Mouse (Mus musculus) stomach, embryonic 15.5 days (tissue): ENCODE results near the gene Qtrt1. TPM values are rescaled to one million over a fixed set of nuclear protein-coding genes. Genes with fewer than 3 reads are reported as not detected.

Experiments
- ATAC-seq: fragments of 200-750 bp; cut with Nextera tagmentation; 2 replicates; pipeline ENCODE4 v1.8.0; 2017; ENCODE audit warnings: low read depth, moderate number of reproducible peaks, moderate TSS enrichment; ENCODE audit not compliant: insufficient read depth, low FRiP score
- H3K27ac ChIP-seq: fragments of 300-500 bp; sonication (generic); 2 replicates; pipeline ENCODE4 v1.5.1; 2015; ENCODE audit warnings: mild to moderate bottlenecking, inconsistent platforms
- H3K27me3 ChIP-seq: fragments of 300-500 bp; sonication (generic); replicated peaks from 2 replicates; pipeline ENCODE4 v1.6.1; 2015; ENCODE audit warnings: inconsistent platforms
- H3K36me3 ChIP-seq: fragments of 300-500 bp; sonication (generic); 2 replicates; pipeline ENCODE4 v1.6.1; 2015; ENCODE audit warnings: inconsistent platforms
- H3K4me1 ChIP-seq: fragments of 300-500 bp; sonication (generic); 2 replicates; pipeline ENCODE4 v1.6.1; 2015; ENCODE audit warnings: inconsistent platforms
- H3K4me2 ChIP-seq: fragments of 300-500 bp; sonication (generic); 2 replicates; pipeline ENCODE4 v1.6.1; 2015; ENCODE audit warnings: mild to moderate bottlenecking, inconsistent platforms
- H3K4me3 ChIP-seq: fragments of 300-500 bp; sonication (generic); replicated peaks from 2 replicates; pipeline ENCODE4 v1.5.1; 2015; ENCODE audit warnings: inconsistent platforms
- H3K9ac ChIP-seq: fragments of 300-500 bp; sonication (generic); 2 replicates; pipeline ENCODE4 v1.6.1; 2015; ENCODE audit warnings: inconsistent platforms
- H3K9me3 ChIP-seq: fragments of 300-500 bp; sonication (generic); 2 replicates; pipeline ENCODE4 v1.6.1; 2016; ENCODE audit warnings: inconsistent platforms
- WGBS: fragments of 180-500 bp; shearing (Covaris S2); methylation state at CpG from one replicate; pipeline ENCODE4 v1.1.7; 2015; 5-methylcytosine and 5-hydroxymethylcytosine counted together
- polyA plus RNA-seq: library from polyadenylated mRNA; unstranded; fragments of >200 nt; fragmentation: Nextera tagmentation; extraction: Ambion mirVana; gene quantifications from 2 replicates; pipeline ENCODE4 v1.2.1, GENCODE M21; 2015

Qtrt1 gene
- polyA plus RNA-seq, 1 experiment from 2014 or later, result 57.6 TPM

DNA sequence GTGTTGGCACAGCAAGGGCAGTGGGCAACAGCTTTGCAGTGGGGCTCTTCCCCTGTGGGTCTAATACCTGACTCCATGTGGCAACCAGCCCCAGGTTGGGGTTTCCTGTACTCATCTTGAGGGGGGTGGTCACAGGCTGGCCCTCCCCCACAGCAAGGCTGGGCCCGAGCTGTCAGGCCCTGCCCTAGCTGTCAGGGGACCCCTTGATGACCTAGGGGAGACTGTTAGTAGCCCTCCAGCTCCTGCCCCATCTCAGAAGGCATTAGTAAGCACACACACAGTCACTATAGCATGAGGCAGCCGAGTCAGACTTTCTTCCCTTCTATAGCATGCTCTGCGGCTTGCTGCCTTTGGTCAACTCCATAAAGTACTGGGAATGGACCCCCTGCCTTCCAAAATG lies 15.9 kb upstream of the Qtrt1 start:
- peaks cover 89% of the 10 kb centered on the region for H3K36me3 ChIP-seq
- 91% methylated on average over 3 of the region's 3 CpGs for WGBS
- H3K4me2 ChIP-seq, result no peak overlapping the region
- no peak overlapping the region for H3K9ac ChIP-seq
- no peak for ATAC-seq
- no peak overlapping the region for H3K27ac ChIP-seq
- H3K9me3 ChIP-seq, result no peaks in the 10 kb centered on the region
- no peak overlapping the region for H3K4me3 ChIP-seq
- no peaks in the 10 kb centered on the region for H3K27me3 ChIP-seq
- no peaks in the 10 kb centered on the region for H3K4me1 ChIP-seq

DNA sequence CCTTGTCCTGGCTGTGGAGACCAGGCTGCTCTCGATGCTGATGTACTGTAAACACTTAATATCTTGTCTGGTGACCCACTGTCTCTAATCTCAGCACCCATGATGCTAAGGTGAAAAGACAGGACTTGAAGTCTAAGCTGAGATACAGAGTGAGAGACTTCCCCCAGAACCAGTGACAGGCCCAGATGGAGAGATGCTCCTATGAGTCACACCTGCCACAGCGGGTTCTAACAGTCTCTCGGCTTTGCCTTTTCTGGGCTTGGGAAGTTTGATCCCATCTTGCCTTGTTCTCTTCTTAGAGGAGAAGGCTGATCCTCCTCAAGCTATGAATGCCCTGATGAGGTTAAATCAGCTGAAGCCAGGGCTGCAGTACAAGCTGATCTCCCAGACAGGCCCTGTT lies 14.5 kb upstream of the Qtrt1 start:
- 92% methylated on average over 3 of the region's 3 CpGs for WGBS

DNA sequence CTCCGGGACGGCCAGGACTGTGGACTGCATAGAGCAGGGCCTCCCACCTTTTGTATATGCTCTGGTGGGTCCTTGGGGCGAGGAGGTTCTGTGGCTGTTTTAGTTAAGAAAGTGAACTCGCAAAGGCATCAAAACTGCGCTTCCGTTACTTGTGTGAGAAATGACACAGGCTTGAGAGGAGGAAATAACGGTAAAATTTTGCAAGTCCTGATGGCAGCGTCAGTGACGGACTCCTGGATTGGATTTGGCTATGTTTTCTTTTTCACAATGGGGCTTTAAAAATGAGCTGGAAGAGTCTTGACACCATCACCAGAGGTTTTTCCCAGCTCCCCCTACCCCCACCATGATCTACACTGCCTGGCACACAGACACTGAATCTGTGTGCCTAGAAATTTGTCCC lies 10.6 kb upstream of the Qtrt1 start:
- ATAC-seq, result no peak
- H3K9ac ChIP-seq, result no peak overlapping the region
- H3K4me3 ChIP-seq, result no peak overlapping the region
- no peaks in the 10 kb centered on the region for H3K9me3 ChIP-seq
- no peak overlapping the region for H3K27ac ChIP-seq
- no peaks in the 10 kb centered on the region for H3K27me3 ChIP-seq
- H3K4me2 ChIP-seq, result no peak overlapping the region
- peaks cover 83% of the 10 kb centered on the region for H3K36me3 ChIP-seq
- no peaks in the 10 kb centered on the region for H3K4me1 ChIP-seq
- 93% methylated on average over 9 of the region's 9 CpGs for WGBS

More for the DNA sequence above, 14.5 kb upstream of the Qtrt1 start:
- H3K4me1 ChIP-seq, result no peaks in the 10 kb centered on the region
- no peak overlapping the region for H3K9ac ChIP-seq
- no peak overlapping the region for H3K4me3 ChIP-seq
- H3K36me3 ChIP-seq, result peaks cover 83% of the 10 kb centered on the region
- no peaks in the 10 kb centered on the region for H3K27me3 ChIP-seq
- H3K4me2 ChIP-seq, result no peak overlapping the region
- H3K27ac ChIP-seq, result no peak overlapping the region
- H3K9me3 ChIP-seq, result no peaks in the 10 kb centered on the region
- no peak for ATAC-seq

DNA sequence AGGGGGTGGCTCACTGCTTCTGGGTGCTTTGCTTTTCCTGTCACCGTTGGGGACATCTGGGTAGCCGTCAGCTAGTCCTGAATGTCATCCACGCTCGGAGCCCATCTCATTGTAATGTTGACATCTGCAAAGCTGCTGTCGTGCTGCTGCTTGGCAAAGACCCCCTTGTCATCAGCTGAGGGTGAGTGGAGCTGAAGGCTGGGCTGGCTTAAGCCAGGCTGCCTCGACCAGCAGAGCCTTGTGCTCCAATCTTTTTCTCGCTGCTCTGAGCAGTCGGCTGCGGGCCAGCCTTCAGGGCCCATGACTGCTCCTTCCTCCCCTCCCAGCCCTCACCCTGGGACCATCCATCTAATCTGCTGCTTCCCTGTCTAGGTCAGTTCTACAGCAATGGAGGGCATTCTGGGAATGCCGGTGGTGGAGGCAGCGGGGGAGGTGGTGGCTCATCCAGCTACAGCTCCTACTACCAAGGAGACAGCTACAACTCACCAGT lies 8.8 kb upstream of the Qtrt1 start:
- Histone ChIP-seq H3K4me1 (no peaks in the 10 kb centered on the region), H3K4me3 (no peak overlapping the region), H3K9ac (no peak overlapping the region), H3K36me3 (peaks cover 78% of the 10 kb centered on the region), H3K27me3 (no peaks in the 10 kb centered on the region), H3K9me3 (no peaks in the 10 kb centered on the region), H3K27ac (no peak overlapping the region), H3K4me2 (no peak overlapping the region)
- no peak for ATAC-seq
- WGBS, result 75% methylated on average over 11 of the region's 11 CpGs

DNA sequence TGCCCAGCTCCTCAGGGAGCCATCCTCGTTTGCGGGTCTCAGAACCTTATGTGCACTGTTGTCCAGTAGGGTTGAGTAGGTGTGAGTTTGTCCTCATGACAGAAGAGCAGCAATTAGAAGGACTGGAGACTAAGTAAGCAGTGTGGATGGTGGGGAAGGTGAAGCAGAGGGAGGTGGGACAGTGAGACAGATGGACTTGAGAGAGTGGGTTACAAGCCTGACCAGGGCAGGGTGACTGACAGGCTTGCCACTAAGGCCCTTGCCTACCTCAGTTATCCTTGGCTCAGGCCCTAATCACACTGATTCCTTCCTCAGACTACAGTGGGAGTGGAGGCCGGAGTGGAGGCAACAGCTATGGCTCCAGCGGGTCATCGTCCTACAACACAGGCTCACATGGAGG lies 7.9 kb upstream of the Qtrt1 start:
- Histone ChIP-seq H3K36me3 (peaks cover 72% of the 10 kb centered on the region), H3K4me2 (no peak overlapping the region), H3K9me3 (no peaks in the 10 kb centered on the region), H3K27ac (no peak overlapping the region), H3K4me3 (no peak overlapping the region), H3K9ac (no peak overlapping the region), H3K27me3 (no peaks in the 10 kb centered on the region), H3K4me1 (no peaks in the 10 kb centered on the region)
- 91% methylated on average over 5 of the region's 5 CpGs for WGBS
- ATAC-seq, result no peak

DNA sequence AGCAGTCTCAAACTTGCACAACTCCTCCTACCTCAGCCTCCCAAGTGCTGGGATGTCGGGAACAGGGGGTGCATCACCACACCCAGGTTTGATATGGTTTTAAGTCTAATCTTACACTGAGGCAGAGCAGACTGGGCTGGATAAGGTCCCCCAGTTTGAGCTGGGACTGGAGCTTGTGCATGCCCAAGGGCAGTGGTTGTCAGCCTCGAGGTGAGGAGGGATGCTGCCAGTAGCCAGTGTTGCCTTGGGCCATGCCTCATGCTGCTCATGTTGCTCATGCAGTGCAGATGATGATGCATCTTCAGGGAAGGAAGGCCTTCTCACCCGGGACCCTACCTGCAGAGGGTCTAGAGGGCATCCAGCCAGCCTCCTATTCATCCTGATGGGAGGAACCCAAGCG lies 6.1 kb upstream of the Qtrt1 start:
- no peak overlapping the region for H3K27ac ChIP-seq
- H3K9me3 ChIP-seq, result no peaks in the 10 kb centered on the region
- H3K36me3 ChIP-seq, result peaks cover 56% of the 10 kb centered on the region
- no peak overlapping the region for H3K4me3 ChIP-seq
- no peak overlapping the region for H3K9ac ChIP-seq
- no peaks in the 10 kb centered on the region for H3K4me1 ChIP-seq
- no peak for ATAC-seq
- H3K27me3 ChIP-seq, result no peaks in the 10 kb centered on the region
- H3K4me2 ChIP-seq, result no peak overlapping the region
- WGBS, result 71% methylated on average over 4 of the region's 4 CpGs

DNA sequence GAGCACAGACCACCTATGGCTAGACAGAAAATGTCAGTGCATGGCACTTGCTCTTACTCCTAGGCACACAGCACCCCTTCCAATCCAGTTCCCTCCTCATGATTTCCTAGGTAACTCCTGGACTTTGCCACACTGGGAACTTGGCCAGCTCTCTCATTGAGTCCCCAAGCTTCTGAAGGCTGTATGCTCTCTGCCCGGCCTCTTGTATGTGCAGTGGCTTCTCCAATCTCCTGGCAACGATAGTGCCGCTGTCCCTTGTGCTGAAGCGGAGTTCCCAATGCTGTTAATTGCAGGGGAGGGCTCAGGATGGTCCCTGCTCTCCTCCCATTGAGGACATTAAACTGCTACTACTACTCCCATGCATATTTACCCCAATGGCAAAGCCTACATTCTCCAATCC lies 3.7 kb upstream of the Qtrt1 start:
- peaks cover 38% of the 10 kb centered on the region for H3K36me3 ChIP-seq
- no peak for ATAC-seq
- 10% methylated on average over 4 of the region's 4 CpGs for WGBS

DNA sequence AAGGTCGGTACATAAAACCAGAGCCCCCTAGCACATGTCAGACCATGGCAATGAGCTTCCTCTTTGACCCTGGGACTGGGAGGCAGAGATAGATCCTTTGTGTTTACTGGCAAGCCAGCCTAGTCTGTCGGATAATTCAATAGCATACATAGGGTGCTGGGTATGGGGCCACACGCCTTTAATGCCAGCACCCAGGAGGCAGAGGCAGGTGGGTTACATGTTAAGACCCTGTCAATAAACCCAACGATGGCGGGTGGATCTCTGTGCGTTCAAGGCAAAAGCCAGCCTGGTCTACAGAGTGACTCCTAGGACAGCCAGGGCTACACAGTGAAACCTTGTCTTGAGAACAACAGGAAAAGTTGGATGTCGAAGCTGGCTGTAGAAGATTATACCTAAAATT lies 3.0 kb upstream of the Qtrt1 start:
- Histone ChIP-seq H3K9ac (no peak overlapping the region), H3K4me1 (peaks cover 6% of the 10 kb centered on the region; the same call in 1 of the 2 replicates), H3K27ac (no peak overlapping the region), H3K4me2 (no peak overlapping the region), H3K4me3 (no peak overlapping the region), H3K36me3 (peaks cover 31% of the 10 kb centered on the region), H3K27me3 (no peaks in the 10 kb centered on the region), H3K9me3 (no peaks in the 10 kb centered on the region)
- no peak for ATAC-seq
- WGBS, result 71% methylated on average over 7 of the region's 7 CpGs

More for the DNA sequence above, 3.7 kb upstream of the Qtrt1 start:
- no peaks in the 10 kb centered on the region for H3K9me3 ChIP-seq
- no peak overlapping the region for H3K4me3 ChIP-seq
- H3K4me2 ChIP-seq, result no peak overlapping the region
- no peak overlapping the region for H3K27ac ChIP-seq
- H3K9ac ChIP-seq, result no peak overlapping the region
- no peaks in the 10 kb centered on the region for H3K27me3 ChIP-seq
- H3K4me1 ChIP-seq, result peaks cover 6% of the 10 kb centered on the region; the same call in 1 of the 2 replicates

DNA sequence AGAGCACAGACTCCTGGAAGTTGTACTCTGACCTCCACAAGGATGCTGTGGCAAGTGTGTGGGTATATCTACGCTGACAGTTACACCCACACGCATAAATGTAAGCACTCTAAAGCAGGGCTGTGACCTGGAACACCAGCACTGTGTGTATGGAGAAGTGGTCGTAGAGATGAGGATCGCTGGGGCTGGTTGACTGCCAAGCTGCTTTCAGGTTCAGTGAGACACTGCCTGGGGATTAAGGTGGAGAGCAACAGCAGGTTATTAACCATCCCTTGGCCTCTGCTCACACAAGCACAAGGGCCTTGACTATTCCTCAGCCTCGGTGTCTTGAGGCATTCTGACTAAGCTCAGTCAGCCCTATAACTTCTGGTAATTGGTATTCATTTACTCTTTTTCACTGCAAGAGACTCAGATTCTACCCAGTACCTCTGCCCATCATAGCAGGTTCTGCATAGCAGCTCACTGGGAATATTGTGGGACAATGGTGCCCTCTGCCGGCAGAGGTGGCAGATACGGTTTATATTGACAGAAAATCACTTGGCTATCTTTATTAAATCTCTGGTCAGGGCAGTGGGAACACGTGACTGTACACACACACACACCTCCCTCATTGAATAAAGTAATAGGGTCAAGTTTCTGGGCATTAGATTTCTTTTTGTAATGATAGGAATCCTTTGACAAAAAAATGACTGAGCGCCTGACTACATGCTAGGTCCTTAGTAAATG lies 1.9 kb upstream of the Qtrt1 start:
- Histone ChIP-seq H3K4me1 (peaks cover 6% of the 10 kb centered on the region; the same call in 1 of the 2 replicates), H3K27me3 (no peaks in the 10 kb centered on the region), H3K9me3 (no peaks in the 10 kb centered on the region), H3K9ac (no peak overlapping the region), H3K36me3 (peaks cover 21% of the 10 kb centered on the region), H3K27ac (no peak overlapping the region), H3K4me2 (no peak overlapping the region), H3K4me3 (no peak overlapping the region)
- no peak for ATAC-seq
- WGBS, result 36% methylated on average over 9 of the region's 9 CpGs

DNA sequence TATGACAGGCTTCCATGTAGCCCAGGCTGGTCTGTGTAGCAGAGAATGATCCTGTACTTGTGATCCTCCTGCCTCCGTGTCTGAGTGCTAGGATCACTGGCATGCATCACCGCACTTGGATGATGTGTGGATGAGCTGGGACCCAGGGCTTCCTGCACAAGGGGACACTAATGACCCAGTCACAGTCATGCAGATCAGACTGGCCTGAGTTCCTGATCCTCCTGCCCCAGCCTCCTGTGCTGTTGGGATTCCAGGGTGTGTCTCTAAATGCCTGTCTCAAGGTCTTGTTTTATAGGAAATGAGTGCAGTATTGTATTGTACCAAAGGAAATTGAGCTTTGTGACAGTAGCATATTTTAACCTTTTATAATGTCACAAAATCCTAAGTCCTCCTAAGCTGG lies 6.2 kb downstream of the Qtrt1 start:
- ATAC-seq, result no peak
- WGBS, result 96% methylated on average over 2 of the region's 2 CpGs
- no peaks in the 10 kb centered on the region for H3K27me3 ChIP-seq
- H3K4me3 ChIP-seq, result no peak overlapping the region
- H3K9me3 ChIP-seq, result no peaks in the 10 kb centered on the region
- no peak overlapping the region for H3K4me2 ChIP-seq
- H3K9ac ChIP-seq, result no peak overlapping the region
- no peak overlapping the region for H3K27ac ChIP-seq
- H3K4me1 ChIP-seq, result no peaks in the 10 kb centered on the region
- H3K36me3 ChIP-seq, result peaks cover 31% of the 10 kb centered on the region

DNA sequence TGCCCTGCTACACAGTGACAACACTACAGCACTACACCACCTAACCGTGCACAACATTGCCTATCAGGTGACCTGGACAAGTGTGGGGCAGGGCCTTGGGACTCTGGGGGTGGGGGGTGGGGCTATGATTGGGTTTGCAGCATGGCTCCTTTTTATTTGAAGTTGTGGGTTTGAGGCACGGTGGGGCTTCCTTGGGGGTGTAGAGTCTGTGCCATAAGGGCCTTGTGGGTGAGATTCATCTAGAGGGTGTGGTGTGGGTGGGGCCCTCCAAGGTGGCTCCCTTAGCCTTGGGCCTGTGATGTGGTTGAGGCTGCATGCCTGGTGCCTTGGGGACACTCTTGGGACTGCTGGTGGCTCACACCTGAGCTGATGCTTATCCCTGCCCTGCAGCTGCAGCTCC lies 8.0 kb downstream of the Qtrt1 start:
- no peak overlapping the region for H3K4me2 ChIP-seq
- H3K4me3 ChIP-seq, result no peak overlapping the region
- 77% methylated on average over 2 of the region's 2 CpGs for WGBS
- H3K36me3 ChIP-seq, result peaks cover 31% of the 10 kb centered on the region
- no peaks in the 10 kb centered on the region for H3K4me1 ChIP-seq
- H3K27ac ChIP-seq, result no peak overlapping the region
- H3K9ac ChIP-seq, result no peak overlapping the region
- no peaks in the 10 kb centered on the region for H3K27me3 ChIP-seq
- no peaks in the 10 kb centered on the region for H3K9me3 ChIP-seq
- ATAC-seq, result no peak

DNA sequence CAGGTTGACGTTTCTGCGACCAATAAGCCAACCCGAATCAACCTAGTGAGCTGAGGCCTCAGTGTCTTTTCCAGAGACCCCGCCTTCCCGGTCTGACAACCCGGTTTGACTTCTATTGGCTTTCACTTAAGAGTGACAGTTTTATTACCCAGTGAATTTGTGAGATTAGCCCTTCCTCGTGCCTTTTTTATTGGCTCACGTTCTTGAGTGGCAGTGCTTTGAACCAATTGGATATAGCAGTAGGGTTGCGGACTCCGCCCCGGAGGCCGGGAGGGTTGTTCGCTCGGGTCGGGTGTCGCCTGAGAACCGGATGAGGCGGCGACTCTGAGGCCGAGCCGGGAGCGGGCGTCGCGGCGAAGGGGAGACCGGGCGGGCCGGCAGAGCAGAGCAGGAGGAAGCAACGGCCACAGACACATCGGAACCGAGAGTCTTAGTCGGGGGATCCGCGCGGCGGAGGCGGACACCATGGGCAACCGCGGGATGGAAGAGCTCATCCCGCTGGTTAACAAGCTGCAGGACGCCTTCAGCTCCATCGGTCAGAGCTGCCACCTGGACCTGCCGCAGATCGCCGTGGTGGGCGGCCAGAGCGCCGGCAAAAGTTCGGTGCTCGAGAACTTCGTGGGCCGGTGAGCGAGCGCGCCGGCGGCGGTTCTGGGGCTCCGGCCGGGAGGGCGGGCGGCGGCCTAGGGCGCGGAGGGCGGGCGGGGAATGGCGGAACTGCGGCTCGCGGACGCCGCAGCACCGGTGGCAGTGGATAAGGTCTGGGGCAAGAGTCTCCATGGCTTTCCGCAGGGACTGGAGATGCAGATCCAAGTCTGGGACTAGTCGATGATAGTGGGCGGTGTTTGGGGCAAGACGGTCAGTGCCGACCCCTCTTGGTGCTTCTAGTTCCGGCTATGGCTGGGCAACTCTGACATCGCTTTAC lies 13.3 kb downstream of the Qtrt1 start, which contains the start of gene Dnm2:
Gene Dnm2, plus strand, starts transcription at position 278 of the 925 bp plus-strand sequence.
- under 1% methylated on average over 82 of the region's 82 CpGs for WGBS
- H3K36me3 ChIP-seq, result peaks cover 11% of the 10 kb centered on the region
- peak within 1 kb of the TSS; percentile 94 for H3K27ac ChIP-seq
- ATAC-seq, result peak; percentile 97
- H3K9ac ChIP-seq, result peak within 1 kb of the TSS; percentile 91
- peak within 1 kb of the TSS; percentile 92 for H3K4me3 ChIP-seq
- peak within 1 kb of the TSS; percentile 81 for H3K4me2 ChIP-seq
- peaks cover 13% of the 10 kb centered on the region for H3K4me1 ChIP-seq
- no peaks in the 10 kb centered on the region for H3K27me3 ChIP-seq
- H3K9me3 ChIP-seq, result no peaks in the 10 kb centered on the region
